Mouse (Mus musculus): ENCODE results near the gene Scaf4. TPM values are rescaled to one million over a fixed set of nuclear protein-coding genes. Genes with fewer than 3 reads are reported as not detected.

The Scaf4 gene
- polyA plus RNA-seq, 1 experiment from 2014 or later = 30.5 TPM

DNA sequence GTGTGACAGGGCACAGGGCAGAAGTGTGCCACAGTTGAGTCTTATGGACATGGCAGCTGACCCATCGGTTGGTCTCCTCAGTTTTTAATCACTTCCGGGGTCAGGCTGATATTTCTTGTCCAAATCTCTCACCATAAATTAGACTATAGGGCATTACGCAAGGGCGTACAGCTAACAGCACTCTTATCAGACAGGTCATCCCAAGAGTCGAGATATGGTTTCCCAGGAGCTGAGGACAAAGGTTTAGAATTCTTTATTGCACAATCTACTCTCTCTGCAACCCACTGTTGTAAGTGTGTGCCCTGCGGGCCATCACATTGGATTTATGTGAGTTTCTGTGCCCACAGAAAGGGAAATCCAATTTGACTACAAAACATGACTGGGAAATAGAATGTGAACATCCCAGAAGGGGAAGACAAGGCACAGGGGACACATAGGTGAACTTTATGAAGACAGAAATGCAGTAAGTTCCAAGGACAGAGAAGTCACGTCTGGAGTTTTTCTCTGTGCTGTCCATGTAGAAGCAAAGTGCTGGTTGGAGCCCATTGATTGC, 87.5 kb downstream of the Scaf4 start:
- ATAC-seq (ENCODE audit: insufficient read depth, low FRiP score, low TSS enrichment) (no peak; the same call in 1 of the 2 replicates), DNase-seq (ENCODE audit: low spot score) (no peak)
- Histone ChIP-seq H3K4me3 (ENCODE audit: low read depth, low read length) (no peak overlapping the region), H3K27me3 (ENCODE audit: control insufficient read depth, insufficient read depth, low read length) (no peaks in the 10 kb centered on the region), H3K4me1 (ENCODE audit: control insufficient read depth, insufficient read depth, low read length) (no peaks in the 10 kb centered on the region), H3K9me3 (ENCODE audit: control insufficient read depth, low read length) (no peaks in the 10 kb centered on the region), H3K4me2 (ENCODE audit: low read depth) (no peak overlapping the region), H3K9ac (ENCODE audit: low read length) (no peak overlapping the region), H3K27ac (ENCODE audit: low read depth, low read length) (no peak overlapping the region), H3K36me3 (ENCODE audit: control insufficient read depth, insufficient read depth, low read length) (no peaks in the 10 kb centered on the region)
- 87% methylated on average over 7 of the region's 7 CpGs for WGBS

DNA sequence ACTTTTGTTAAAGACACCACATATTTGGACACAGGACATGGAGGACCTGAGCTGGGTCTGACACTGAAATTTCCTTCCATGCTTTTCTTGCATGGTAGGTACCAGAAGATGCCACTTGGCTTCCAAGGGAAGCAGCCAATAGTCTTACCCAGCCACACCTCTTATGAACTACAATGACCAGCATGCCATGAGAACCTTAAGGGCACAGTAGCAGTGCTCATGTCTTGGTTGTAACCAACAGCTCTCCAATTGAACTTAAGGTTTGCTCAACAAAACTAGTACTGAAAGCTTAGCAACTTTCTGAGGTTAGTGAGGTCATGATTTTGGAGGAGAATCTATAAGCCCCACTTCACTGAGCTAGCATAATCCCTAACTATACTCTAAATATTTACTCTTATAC, 90.6 kb downstream of the Scaf4 start:
- no peak overlapping the region for H3K27ac ChIP-seq (ENCODE audit: low read depth, low read length)
- no peaks in the 10 kb centered on the region for H3K36me3 ChIP-seq (ENCODE audit: control insufficient read depth, insufficient read depth, low read length)
- no peak overlapping the region for H3K4me3 ChIP-seq (ENCODE audit: low read depth, low read length)
- no peaks in the 10 kb centered on the region for H3K27me3 ChIP-seq (ENCODE audit: control insufficient read depth, insufficient read depth, low read length)
- no peak overlapping the region for H3K9ac ChIP-seq (ENCODE audit: low read length)
- DNase-seq (ENCODE audit: low spot score) (no peak), ATAC-seq (ENCODE audit: insufficient read depth, low FRiP score, low TSS enrichment) (no peak)
- no peaks in the 10 kb centered on the region for H3K9me3 ChIP-seq (ENCODE audit: control insufficient read depth, low read length)
- H3K4me1 ChIP-seq (ENCODE audit: control insufficient read depth, insufficient read depth, low read length) = no peaks in the 10 kb centered on the region
- H3K4me2 ChIP-seq (ENCODE audit: low read depth) = no peak overlapping the region

DNA sequence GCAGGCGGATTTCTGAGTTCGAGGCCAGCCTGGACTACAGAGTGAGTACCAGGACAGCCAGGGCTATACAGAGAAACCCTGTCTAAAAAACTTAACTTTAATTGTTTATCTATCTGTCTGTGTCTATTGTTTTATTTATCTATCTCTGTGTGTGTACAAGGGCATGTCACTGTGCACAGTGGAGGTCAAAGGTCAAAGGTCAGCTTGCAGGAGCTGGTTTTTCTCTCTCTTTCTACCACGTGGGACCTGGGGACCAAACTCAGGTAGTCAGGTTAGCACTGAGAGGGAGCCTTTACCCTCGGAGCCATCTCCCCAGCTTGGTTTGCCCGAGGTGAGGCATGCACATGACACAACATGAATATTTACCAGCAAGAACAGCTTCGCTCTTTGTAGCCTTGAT, 93.0 kb downstream of the Scaf4 start:
- ATAC-seq (ENCODE audit: insufficient read depth, low FRiP score, low TSS enrichment) = no peak
- Histone ChIP-seq H3K4me1 (ENCODE audit: control insufficient read depth, insufficient read depth, low read length) (no peaks in the 10 kb centered on the region), H3K27me3 (ENCODE audit: control insufficient read depth, insufficient read depth, low read length) (no peaks in the 10 kb centered on the region), H3K36me3 (ENCODE audit: control insufficient read depth, insufficient read depth, low read length) (no peaks in the 10 kb centered on the region), H3K4me3 (ENCODE audit: low read depth, low read length) (no peak overlapping the region), H3K4me2 (ENCODE audit: low read depth) (no peak overlapping the region), H3K27ac (ENCODE audit: low read depth, low read length) (no peak overlapping the region), H3K9me3 (ENCODE audit: control insufficient read depth, low read length) (no peaks in the 10 kb centered on the region), H3K9ac (ENCODE audit: low read length) (no peak overlapping the region)
- WGBS = 76% methylated on average over 6 of the region's 6 CpGs
- no peak for DNase-seq (ENCODE audit: low spot score)

DNA sequence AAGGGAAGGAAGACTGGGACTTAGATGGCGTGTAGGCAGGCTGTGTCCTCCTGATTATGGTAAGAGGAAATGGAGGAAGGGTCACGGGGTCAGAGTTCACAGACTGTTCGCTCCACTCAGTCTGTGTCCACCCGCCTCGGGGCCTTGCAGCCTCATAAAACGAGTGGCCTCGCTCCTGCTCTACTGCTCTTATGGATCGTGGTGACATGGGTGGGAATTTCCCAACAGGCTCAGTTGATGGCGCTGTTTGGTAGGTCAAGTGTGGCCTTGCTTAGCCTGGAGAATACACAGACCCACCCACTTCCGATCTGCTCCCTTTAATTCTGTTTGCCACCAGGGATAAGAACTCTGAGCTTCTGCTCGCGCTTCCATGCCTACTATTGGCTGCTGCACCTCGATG, 96.8 kb downstream of the Scaf4 start:
- Histone ChIP-seq H3K4me3 (ENCODE audit: low read depth, low read length) (no peak overlapping the region), H3K9me3 (ENCODE audit: control insufficient read depth, low read length) (no peaks in the 10 kb centered on the region), H3K4me2 (ENCODE audit: low read depth) (no peak overlapping the region), H3K36me3 (ENCODE audit: control insufficient read depth, insufficient read depth, low read length) (no peaks in the 10 kb centered on the region), H3K4me1 (ENCODE audit: control insufficient read depth, insufficient read depth, low read length) (no peaks in the 10 kb centered on the region), H3K27me3 (ENCODE audit: control insufficient read depth, insufficient read depth, low read length) (no peaks in the 10 kb centered on the region), H3K27ac (ENCODE audit: low read depth, low read length) (no peak overlapping the region), H3K9ac (ENCODE audit: low read length) (no peak overlapping the region)
- DNase-seq (ENCODE audit: low spot score) (peak; percentile 53), ATAC-seq (ENCODE audit: insufficient read depth, low FRiP score, low TSS enrichment) (peak; percentile 35; the same call in 1 of the 2 replicates)
- WGBS = 30% methylated on average over 13 of the region's 13 CpGs

DNA sequence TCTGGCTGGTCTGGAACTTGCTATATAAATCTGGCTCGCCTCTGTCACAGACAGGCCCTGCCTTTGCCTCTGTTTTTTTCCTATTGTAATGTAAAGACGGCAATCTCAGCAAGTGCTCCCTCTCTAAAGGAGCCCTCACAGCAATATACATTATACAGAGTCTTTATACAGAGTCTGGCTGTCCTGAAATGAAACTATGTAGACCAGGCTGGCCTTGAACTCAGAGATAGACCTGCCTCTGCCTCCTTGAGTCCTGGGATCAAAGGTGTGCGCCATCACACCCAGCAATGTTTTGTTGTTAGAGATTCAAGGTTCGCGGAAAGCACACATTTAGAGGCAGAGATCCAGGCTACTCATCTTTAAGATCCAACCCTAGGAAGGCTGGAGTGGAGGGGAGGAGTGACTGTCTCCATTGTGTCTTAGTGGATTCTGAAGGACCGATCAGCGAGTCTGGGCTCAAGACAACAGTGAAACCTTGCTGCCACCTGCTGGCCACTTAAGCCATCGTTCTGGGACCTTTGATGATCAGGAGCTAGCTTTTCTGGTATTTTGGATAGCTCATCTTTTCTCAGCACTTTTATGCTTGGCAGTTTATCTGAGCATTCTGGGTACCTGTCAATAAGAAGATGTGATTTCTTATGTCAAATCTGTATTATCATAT, 98.2 kb downstream of the Scaf4 start:
- no peak overlapping the region for H3K4me2 ChIP-seq (ENCODE audit: low read depth)
- H3K9me3 ChIP-seq (ENCODE audit: control insufficient read depth, low read length) = no peaks in the 10 kb centered on the region
- no peaks in the 10 kb centered on the region for H3K27me3 ChIP-seq (ENCODE audit: control insufficient read depth, insufficient read depth, low read length)
- H3K27ac ChIP-seq (ENCODE audit: low read depth, low read length) = no peak overlapping the region
- no peaks in the 10 kb centered on the region for H3K4me1 ChIP-seq (ENCODE audit: control insufficient read depth, insufficient read depth, low read length)
- DNase-seq (ENCODE audit: low spot score) (peak; percentile 84), ATAC-seq (ENCODE audit: insufficient read depth, low FRiP score, low TSS enrichment) (peak; percentile 56; the same call in 1 of the 2 replicates)
- no peaks in the 10 kb centered on the region for H3K36me3 ChIP-seq (ENCODE audit: control insufficient read depth, insufficient read depth, low read length)
- 38% methylated on average over 8 of the region's 8 CpGs for WGBS
- H3K4me3 ChIP-seq (ENCODE audit: low read depth, low read length) = no peak overlapping the region
- no peak overlapping the region for H3K9ac ChIP-seq (ENCODE audit: low read length)

DNA sequence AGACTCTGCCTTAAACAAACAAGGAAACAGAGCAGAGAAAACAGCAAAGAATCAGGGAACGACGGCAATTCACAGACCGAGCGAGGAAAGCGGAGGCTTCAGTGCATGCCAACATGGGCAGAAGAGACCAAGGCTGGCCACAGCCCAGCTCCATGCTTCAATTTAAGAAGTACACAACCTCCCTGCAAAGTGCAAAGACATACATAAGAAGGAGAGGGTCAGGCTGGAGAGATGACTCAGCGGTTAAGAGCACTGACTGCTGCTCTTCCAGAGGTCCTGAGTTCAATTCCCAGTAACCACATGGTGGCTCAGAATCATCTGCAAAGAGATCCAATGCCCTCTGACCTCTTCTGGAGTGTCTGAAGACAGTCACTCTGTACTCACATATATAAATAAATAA, 100.2 kb downstream of the Scaf4 start:
- Histone ChIP-seq H3K27ac (ENCODE audit: low read depth, low read length) (no peak overlapping the region), H3K4me1 (ENCODE audit: control insufficient read depth, insufficient read depth, low read length) (no peaks in the 10 kb centered on the region), H3K9ac (ENCODE audit: low read length) (no peak overlapping the region), H3K4me2 (ENCODE audit: low read depth) (no peak overlapping the region), H3K27me3 (ENCODE audit: control insufficient read depth, insufficient read depth, low read length) (no peaks in the 10 kb centered on the region), H3K9me3 (ENCODE audit: control insufficient read depth, low read length) (no peaks in the 10 kb centered on the region), H3K36me3 (ENCODE audit: control insufficient read depth, insufficient read depth, low read length) (no peaks in the 10 kb centered on the region), H3K4me3 (ENCODE audit: low read depth, low read length) (no peak overlapping the region)
- DNase-seq (ENCODE audit: low spot score) (no peak), ATAC-seq (ENCODE audit: insufficient read depth, low FRiP score, low TSS enrichment) (no peak)
- 65% methylated on average over 6 of the region's 6 CpGs for WGBS

DNA sequence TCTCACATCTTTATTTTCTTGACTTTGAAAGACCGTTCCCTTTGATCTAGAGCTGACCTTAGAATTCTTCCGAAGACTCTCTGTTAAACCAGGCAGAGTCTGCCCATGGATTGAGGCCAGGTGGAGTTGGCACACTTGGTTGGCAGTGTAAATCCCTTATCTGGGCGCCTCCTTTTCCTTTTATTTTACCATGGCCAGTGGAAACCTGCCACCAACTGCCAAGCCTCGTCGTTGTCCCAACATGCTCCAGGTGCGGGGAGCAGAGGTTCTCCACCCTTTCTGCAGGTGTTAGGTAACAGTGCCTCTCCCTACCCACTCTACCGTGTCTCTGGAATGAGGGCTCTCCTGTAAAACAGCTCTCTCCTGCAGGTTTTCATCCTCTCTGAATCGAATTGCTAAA, 102.6 kb downstream of the Scaf4 start:
- Histone ChIP-seq H3K36me3 (ENCODE audit: control insufficient read depth, insufficient read depth, low read length) (no peaks in the 10 kb centered on the region), H3K9me3 (ENCODE audit: control insufficient read depth, low read length) (no peaks in the 10 kb centered on the region), H3K9ac (ENCODE audit: low read length) (no peak overlapping the region), H3K27ac (ENCODE audit: low read depth, low read length) (no peak overlapping the region), H3K4me1 (ENCODE audit: control insufficient read depth, insufficient read depth, low read length) (no peaks in the 10 kb centered on the region), H3K4me2 (ENCODE audit: low read depth) (no peak overlapping the region), H3K4me3 (ENCODE audit: low read depth, low read length) (no peak overlapping the region), H3K27me3 (ENCODE audit: control insufficient read depth, insufficient read depth, low read length) (no peaks in the 10 kb centered on the region)
- no peak for ATAC-seq (ENCODE audit: insufficient read depth, low FRiP score, low TSS enrichment)
- no peak for DNase-seq (ENCODE audit: low spot score)
- WGBS = 90% methylated on average over 8 of the region's 8 CpGs

DNA sequence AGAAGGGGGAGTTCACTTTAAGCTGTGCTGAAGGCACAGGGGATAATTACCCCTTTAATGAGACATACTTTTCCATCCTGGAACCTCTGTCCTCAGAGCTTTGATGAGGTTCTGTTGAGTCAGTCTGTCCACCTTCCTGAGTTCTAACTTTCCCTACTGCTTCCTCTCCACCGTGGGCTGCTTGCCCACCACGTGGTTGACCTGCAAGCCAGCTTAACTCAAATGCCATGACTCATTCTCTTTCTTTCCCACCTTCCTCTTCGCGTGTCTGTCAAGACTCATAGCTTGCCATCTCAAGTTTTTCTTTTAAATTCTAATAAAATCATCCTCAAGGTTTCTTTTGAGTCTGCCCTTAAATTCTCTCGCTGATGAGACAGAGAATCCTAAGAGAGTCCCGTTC, 103.3 kb downstream of the Scaf4 start:
- DNase-seq (ENCODE audit: low spot score) (no peak), ATAC-seq (ENCODE audit: insufficient read depth, low FRiP score, low TSS enrichment) (no peak)
- Histone ChIP-seq H3K4me1 (ENCODE audit: control insufficient read depth, insufficient read depth, low read length) (no peaks in the 10 kb centered on the region), H3K36me3 (ENCODE audit: control insufficient read depth, insufficient read depth, low read length) (no peaks in the 10 kb centered on the region), H3K4me2 (ENCODE audit: low read depth) (no peak overlapping the region), H3K27ac (ENCODE audit: low read depth, low read length) (no peak overlapping the region), H3K9ac (ENCODE audit: low read length) (no peak overlapping the region), H3K27me3 (ENCODE audit: control insufficient read depth, insufficient read depth, low read length) (no peaks in the 10 kb centered on the region), H3K4me3 (ENCODE audit: low read depth, low read length) (no peak overlapping the region), H3K9me3 (ENCODE audit: control insufficient read depth, low read length) (no peaks in the 10 kb centered on the region)
- 85% methylated on average over 6 of the region's 6 CpGs for WGBS

DNA sequence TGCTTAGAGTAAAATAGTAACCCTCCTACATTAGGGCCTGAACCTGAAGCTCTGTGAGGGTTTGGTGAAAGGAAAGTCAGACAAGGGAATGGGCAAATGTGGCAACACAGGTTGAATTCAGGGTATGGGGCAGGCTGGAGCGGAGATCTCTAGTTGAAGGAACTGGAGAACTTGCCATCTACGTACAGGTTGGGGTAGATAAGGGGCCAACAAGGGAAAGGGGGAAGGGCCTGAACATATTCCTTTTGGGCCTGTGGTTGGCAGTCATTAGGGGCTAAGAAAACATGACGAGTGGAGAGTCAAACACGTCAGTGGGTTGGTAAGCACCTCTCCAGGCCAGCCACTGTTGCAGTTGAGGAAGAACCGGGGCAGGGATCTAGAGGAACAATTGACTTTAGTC, 104.4 kb downstream of the Scaf4 start:
- no peak overlapping the region for H3K4me2 ChIP-seq (ENCODE audit: low read depth)
- H3K27me3 ChIP-seq (ENCODE audit: control insufficient read depth, insufficient read depth, low read length) = no peaks in the 10 kb centered on the region
- H3K36me3 ChIP-seq (ENCODE audit: control insufficient read depth, insufficient read depth, low read length) = no peaks in the 10 kb centered on the region
- WGBS = 84% methylated on average over 5 of the region's 5 CpGs
- H3K4me1 ChIP-seq (ENCODE audit: control insufficient read depth, insufficient read depth, low read length) = no peaks in the 10 kb centered on the region
- H3K9me3 ChIP-seq (ENCODE audit: control insufficient read depth, low read length) = no peaks in the 10 kb centered on the region
- no peak overlapping the region for H3K27ac ChIP-seq (ENCODE audit: low read depth, low read length)
- no peak overlapping the region for H3K9ac ChIP-seq (ENCODE audit: low read length)
- H3K4me3 ChIP-seq (ENCODE audit: low read depth, low read length) = no peak overlapping the region
- DNase-seq (ENCODE audit: low spot score) (no peak), ATAC-seq (ENCODE audit: insufficient read depth, low FRiP score, low TSS enrichment) (no peak)

All from neural tube, embryonic 11.5 days (tissue).